Mouse (Mus musculus) embryo, embryonic 11.5 days (tissue): ENCODE results near the gene Mgat3.

Experiments used
- DNase-seq: peaks from one replicate; pipeline ENCODE4 v3.0.0-alpha.2; 2012; ENCODE audit warnings: low read depth, low spot score

The Mgat3 gene

GRCm38 (mm10) chr15:80173001-80173771 is at the start of gene Mgat3:
Mgat3 (plus strand) TSS chr15:80173721.
- DNase-seq, result no peak

- DNase-seq, result no peak
Observed at GRCm38 (mm10) chr15:80124651-80125050, 48.9 kb upstream of the Mgat3 start.

- DNase-seq, result no peak
Observed at GRCm38 (mm10) chr15:80127191-80127590, 46.3 kb upstream of the Mgat3 start.

GRCm38 (mm10) chr15:80129982-80130381 is 43.5 kb upstream of the Mgat3 start:
- no peak for DNase-seq

- DNase-seq, result no peak
Observed at GRCm38 (mm10) chr15:80130689-80131088, 42.8 kb upstream of the Mgat3 start.

- DNase-seq, result no peak
Observed at GRCm38 (mm10) chr15:80131421-80131820, 42.1 kb upstream of the Mgat3 start.

GRCm38 (mm10) chr15:80132452-80132851 is 41.1 kb upstream of the Mgat3 start:
- DNase-seq, result no peak

- DNase-seq, result peak; percentile 85
Observed at GRCm38 (mm10) chr15:80132993-80133586, 40.4 kb upstream of the Mgat3 start, which contains the start of gene Tab1. Tab1 (plus strand) TSS chr15:80133127.

- DNase-seq, result no peak
Observed at GRCm38 (mm10) chr15:80133682-80134449, 39.7 kb upstream of the Mgat3 start.

- no peak for DNase-seq
Observed at GRCm38 (mm10) chr15:80134450-80134847, 39.1 kb upstream of the Mgat3 start.

GRCm38 (mm10) chr15:80135499-80135898 is 38.0 kb upstream of the Mgat3 start:
- DNase-seq, result no peak

- DNase-seq, result no peak
Observed at GRCm38 (mm10) chr15:80136645-80137044, 36.9 kb upstream of the Mgat3 start.

- DNase-seq, result no peak
Observed at GRCm38 (mm10) chr15:80137945-80138791, 35.4 kb upstream of the Mgat3 start.

GRCm38 (mm10) chr15:80140302-80140701 is 33.2 kb upstream of the Mgat3 start:
- DNase-seq, result no peak

GRCm38 (mm10) chr15:80140878-80141277 is 32.6 kb upstream of the Mgat3 start:
- no peak for DNase-seq

GRCm38 (mm10) chr15:80142130-80142529 is 31.4 kb upstream of the Mgat3 start:
- no peak for DNase-seq

- no peak for DNase-seq
Observed at GRCm38 (mm10) chr15:80143760-80144159, 29.8 kb upstream of the Mgat3 start.

GRCm38 (mm10) chr15:80145397-80145796 is 28.1 kb upstream of the Mgat3 start:
- DNase-seq, result no peak

GRCm38 (mm10) chr15:80146153-80146552 is 27.4 kb upstream of the Mgat3 start:
- DNase-seq, result no peak

- DNase-seq, result no peak
Observed at GRCm38 (mm10) chr15:80147090-80147489, 26.4 kb upstream of the Mgat3 start.

GRCm38 (mm10) chr15:80147511-80147910 is 26.0 kb upstream of the Mgat3 start:
- DNase-seq, result no peak
